Mouse (Mus musculus) kidney, postnatal 14 days (tissue): ENCODE data around the gene Pald1.

ENCODE experiments used
- DNase-seq: peaks from one replicate; pipeline ENCODE4 v3.0.0; 2022; ENCODE audit warnings: mixed read lengths

Pald1 gene

GRCm38 (mm10) chr10:61383021-61383714, at the start of gene Pald1:
Gene Pald1, minus strand, starts transcription at chr10:61383530.
- DNase-seq = peak; percentile 90

- DNase-seq = no peak
Observed at GRCm38 (mm10) chr10:61431375-61431774, 48.0 kb upstream of the Pald1 start.

GRCm38 (mm10) chr10:61429043-61429442, 45.7 kb upstream of the Pald1 start:
- no peak for DNase-seq

- DNase-seq = no peak
Observed at GRCm38 (mm10) chr10:61428416-61428815, 45.1 kb upstream of the Pald1 start.

GRCm38 (mm10) chr10:61427951-61428350, 44.6 kb upstream of the Pald1 start:
- no peak for DNase-seq

- DNase-seq = peak; percentile 38
Observed at GRCm38 (mm10) chr10:61426251-61426757, 43.0 kb upstream of the Pald1 start.

GRCm38 (mm10) chr10:61425047-61425446, 41.7 kb upstream of the Pald1 start:
- peak; percentile 50 for DNase-seq

GRCm38 (mm10) chr10:61424500-61424899, 41.2 kb upstream of the Pald1 start:
- DNase-seq = no peak

- peak; percentile 39 for DNase-seq
Observed at GRCm38 (mm10) chr10:61423289-61423688, 40.0 kb upstream of the Pald1 start.

- DNase-seq = no peak
Observed at GRCm38 (mm10) chr10:61422861-61423260, 39.5 kb upstream of the Pald1 start.

GRCm38 (mm10) chr10:61420011-61420410, 36.7 kb upstream of the Pald1 start:
- no peak for DNase-seq

- DNase-seq = peak; percentile 38
Observed at GRCm38 (mm10) chr10:61419146-61419545, 35.8 kb upstream of the Pald1 start.

GRCm38 (mm10) chr10:61418131-61418900, 35.0 kb upstream of the Pald1 start:
- no peak for DNase-seq

- DNase-seq = no peak
Observed at GRCm38 (mm10) chr10:61417672-61418071, 34.3 kb upstream of the Pald1 start, which contains the start of gene Nodal. Gene Nodal, plus strand, starts transcription at chr10:61417972.

- DNase-seq = no peak
Observed at GRCm38 (mm10) chr10:61417046-61417445, 33.7 kb upstream of the Pald1 start.

- no peak for DNase-seq
Observed at GRCm38 (mm10) chr10:61416561-61416960, 33.2 kb upstream of the Pald1 start.

GRCm38 (mm10) chr10:61415890-61416289, 32.6 kb upstream of the Pald1 start:
- no peak for DNase-seq

GRCm38 (mm10) chr10:61415240-61415639, 31.9 kb upstream of the Pald1 start:
- DNase-seq = no peak

- no peak for DNase-seq
Observed at GRCm38 (mm10) chr10:61412910-61413625, 29.7 kb upstream of the Pald1 start.

- DNase-seq = no peak
Observed at GRCm38 (mm10) chr10:61410193-61410592, 26.9 kb upstream of the Pald1 start.

GRCm38 (mm10) chr10:61409776-61410175, 26.4 kb upstream of the Pald1 start:
- DNase-seq = no peak

- no peak for DNase-seq
Observed at GRCm38 (mm10) chr10:61405958-61406357, 22.6 kb upstream of the Pald1 start.

GRCm38 (mm10) chr10:61402911-61403310, 19.6 kb upstream of the Pald1 start:
- no peak for DNase-seq
